ENCODE assay signal across 8 mouse cellular contexts in the genomic region with DNA sequence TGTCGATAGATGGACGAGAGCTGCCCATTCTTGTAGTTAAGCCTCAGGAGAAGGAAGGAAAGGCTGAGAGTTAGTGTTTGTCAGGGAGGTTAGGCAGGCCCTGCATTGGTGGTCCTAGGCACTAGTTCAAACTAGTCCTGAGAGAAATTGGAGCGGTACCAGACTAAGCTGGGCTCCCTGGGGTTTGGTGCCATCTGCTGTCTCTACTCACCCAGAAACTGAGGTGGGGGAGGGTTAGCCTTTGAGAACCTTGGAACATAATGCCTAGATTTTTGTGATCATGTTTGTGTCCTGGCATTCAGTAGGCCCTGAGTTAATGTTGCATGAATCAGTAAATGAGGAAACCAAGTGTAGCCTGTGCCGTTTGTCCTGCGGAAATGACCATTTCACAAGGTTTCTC. TPM values are rescaled to one million over a fixed set of nuclear protein-coding genes. Genes with fewer than 3 reads are reported as not detected.
A peak's percentile ranks its signal among the peaks of the same experiment; 100 is the strongest.
DNase-seq lines count a peak whose midpoint lies in the region; ATAC-seq and TF ChIP-seq lines count a peak whose summit lies in the region.

No protein-coding gene starts in this region.

- H3K79me2 ChIP-seq in heart, adult 2 months (replicated peaks; ENCODE audit: control insufficient read depth, insufficient read depth, low read length), result peaks cover 8% of the 10 kb centered on the region

- H3K27ac ChIP-seq in heart, adult 2 months, result peak overlapping the region; percentile 99
- H3K27ac ChIP-seq in embryonic facial prominence, embryonic 12.5 days, result no peak overlapping the region
- peak overlapping the region; percentile 99; the same call in 1 of the 2 replicates for H3K27ac ChIP-seq in limb, embryonic 10.5 days
- H3K27ac ChIP-seq in midbrain, postnatal 0 days (ENCODE audit: low read depth, low read length), result 0 out of 2 replicates have a peak overlapping the region, but pooled peaks have one; percentile 97

- TF ChIP-seq EP300 in heart, adult 2 months (IDR thresholded peaks at IDR 0.05; ENCODE audit: insufficient read depth, low read depth, low read length), result no peak

- H3K36me3 ChIP-seq in heart, adult 2 months (ENCODE audit: control insufficient read depth, insufficient read depth, low read length), result peaks cover 16% of the 10 kb centered on the region
- peaks cover 23% of the 10 kb centered on the region for H3K36me3 ChIP-seq in embryonic facial prominence, embryonic 12.5 days
- peaks cover 40% of the 10 kb centered on the region for H3K36me3 ChIP-seq in limb, embryonic 10.5 days
- H3K36me3 ChIP-seq in midbrain, postnatal 0 days (ENCODE audit: insufficient read depth, low read length), result peaks cover 16% of the 10 kb centered on the region

- H3K27me3 ChIP-seq in heart, adult 2 months (ENCODE audit: control insufficient read depth, insufficient read depth, low read length), result no peaks in the 10 kb centered on the region
- H3K27me3 ChIP-seq in embryonic facial prominence, embryonic 12.5 days, result 0 out of 2 replicates have a peak, but pooled peaks cover 3% of the 10 kb centered on the region
- H3K27me3 ChIP-seq in limb, embryonic 10.5 days (ENCODE audit: low read depth, poor library complexity, severe bottlenecking), result no peaks in the 10 kb centered on the region
- H3K27me3 ChIP-seq in midbrain, postnatal 0 days (ENCODE audit: insufficient read depth, low read length), result no peaks in the 10 kb centered on the region

- H3K9me3 ChIP-seq in embryonic facial prominence, embryonic 12.5 days, result no peaks in the 10 kb centered on the region
- H3K9me3 ChIP-seq in limb, embryonic 10.5 days (replicated peaks), result no peaks in the 10 kb centered on the region
- no peaks in the 10 kb centered on the region for H3K9me3 ChIP-seq in midbrain, postnatal 0 days (ENCODE audit: low read length)

- no peak for ATAC-seq in embryonic facial prominence, embryonic 12.5 days (ENCODE audit: insufficient number of reproducible peaks, insufficient read depth, low FRiP score, low TSS enrichment)
- ATAC-seq in midbrain, postnatal 0 days (ENCODE audit: low FRiP score), result no peak

- peaks cover 7% of the 10 kb centered on the region for H3K4me1 ChIP-seq in heart, adult 2 months (ENCODE audit: control insufficient read depth, insufficient read depth, low read length)
- H3K4me1 ChIP-seq in embryonic facial prominence, embryonic 12.5 days, result peaks cover 16% of the 10 kb centered on the region
- peaks cover 13% of the 10 kb centered on the region for H3K4me1 ChIP-seq in limb, embryonic 10.5 days
- peaks cover 5% of the 10 kb centered on the region; the same call in 1 of the 2 replicates for H3K4me1 ChIP-seq in midbrain, postnatal 0 days (ENCODE audit: insufficient read depth, low read length)

- TF ChIP-seq POLR2A in heart, adult 2 months (IDR thresholded peaks at IDR 0.05; ENCODE audit: insufficient read depth, low read depth, low read length), result no peak

- H3K4me3 ChIP-seq in heart, adult 2 months, result peak overlapping the region; percentile 87
- H3K4me3 ChIP-seq in embryonic facial prominence, embryonic 12.5 days, result peak overlapping the region; percentile 99
- peak overlapping the region; percentile 83 for H3K4me3 ChIP-seq in limb, embryonic 10.5 days
- peak overlapping the region; percentile 95 for H3K4me3 ChIP-seq in midbrain, postnatal 0 days (ENCODE audit: low read depth, low read length)

- H3K9ac ChIP-seq in heart, adult 2 months (ENCODE audit: low read depth, low read length), result peak overlapping the region; percentile 93
- peak overlapping the region; percentile 98 for H3K9ac ChIP-seq in embryonic facial prominence, embryonic 12.5 days
- peak overlapping the region; percentile 91 for H3K9ac ChIP-seq in midbrain, postnatal 0 days (replicated peaks; ENCODE audit: low read length, poor library complexity, severe bottlenecking)

- H3K4me2 ChIP-seq in embryonic facial prominence, embryonic 12.5 days (replicated peaks), result peak overlapping the region; percentile 95
- peak overlapping the region; percentile 96 for H3K4me2 ChIP-seq in midbrain, postnatal 0 days (ENCODE audit: low read depth, low read length, poor library complexity, severe bottlenecking)

- WGBS in heart, adult 2 months, result 10% methylated on average over 5 of the region's 5 CpGs
- WGBS in embryonic facial prominence, embryonic 12.5 days, result 34% methylated on average over 5 of the region's 5 CpGs
- 36% methylated on average over 5 of the region's 5 CpGs for WGBS in limb, embryonic 10.5 days
- WGBS in midbrain, postnatal 0 days, result 29% methylated on average over 5 of the region's 5 CpGs

- intact Hi-C loops in heart, adult 2 months (cut with DNase I), result loop anchor here (1.0 to 5.0 kb wide), 2 partner anchors 18 to 261 kb away; partner anchors contain the start of genes Ogg1 and Thumpd3

- TF ChIP-seq CTCF in heart, adult 2 months (IDR thresholded peaks at IDR 0.05), result peak; percentile 54
- peak; percentile 61 for TF ChIP-seq CTCF in midbrain, postnatal 0 days (IDR thresholded peaks at IDR 0.05)

- no peak for DNase-seq in heart, adult 2 months
- no peak for DNase-seq in heart, adult 8-10 months (ENCODE audit: low spot score)
- peak; percentile 36 for DNase-seq in T-cell, adult 2 months (ENCODE audit: low spot score)
- peak; percentile 66 for DNase-seq in induced T-regulatory cell, adult 2 months (ENCODE audit: low read depth)
- no peak for DNase-seq in limb, embryonic 10.5 days (ENCODE audit: low spot score)
- DNase-seq in midbrain, postnatal 0 days (ENCODE audit: low spot score), result peak; percentile 84
- DNase-seq in ovary, postnatal 14 days (ENCODE audit: low spot score), result no peak

RNA-seq across cellular contexts. Expression of gene Brpf1, which starts 1.2 kb away (rescaled TPM):
- total RNA-seq in heart, adult 2 months (2021), result 10 to 100 TPM; 11.0 to 14.4 TPM
- 9.9 and 12.8 TPM in 2 replicates for polyA plus RNA-seq in heart, adult 2 months (2012; rRNA removed)
- total RNA-seq in heart, adult 8-10 months (2022), result 10 to 100 TPM; 13.2 to 16.0 (median 14.7) TPM
- polyA plus RNA-seq in embryonic facial prominence, embryonic 12.5 days (2016; fragmentation: Nextera tagmentation; extraction: Ambion mirVana), result 28.2 and 28.9 TPM in 2 replicates
- 26.1 and 28.0 TPM in 2 replicates for polyA plus RNA-seq in limb, embryonic 10.5 days (2016; fragmentation: Nextera tagmentation; extraction: Ambion mirVana)
- total RNA-seq in midbrain, postnatal 0 days (2014; rRNA removed), result 22.1 and 28.1 TPM in 2 replicates
- 9.0 and 10.0 TPM in 2 replicates for polyA plus RNA-seq in midbrain, postnatal 0 days (2015; fragmentation: Nextera tagmentation; extraction: Ambion mirVana)

RNA-seq across cellular contexts. Expression of gene Ogg1, which starts 18.6 kb away (rescaled TPM):
- total RNA-seq in heart, adult 2 months (2021), result 1 to 10 TPM; 5.0 to 5.7 TPM
- polyA plus RNA-seq in heart, adult 2 months (2012; rRNA removed), result 10.2 and 10.3 TPM in 2 replicates
- 1 to 10 TPM; 4.8 to 6.6 (median 5.0) TPM for total RNA-seq in heart, adult 8-10 months (2022)
- polyA plus RNA-seq in embryonic facial prominence, embryonic 12.5 days (2016; fragmentation: Nextera tagmentation; extraction: Ambion mirVana), result 14.1 and 14.7 TPM in 2 replicates
- polyA plus RNA-seq in limb, embryonic 10.5 days (2016; fragmentation: Nextera tagmentation; extraction: Ambion mirVana), result 19.1 and 19.5 TPM in 2 replicates
- 10.8 and 14.8 TPM in 2 replicates for total RNA-seq in midbrain, postnatal 0 days (2014; rRNA removed)
- 7.3 and 8.9 TPM in 2 replicates for polyA plus RNA-seq in midbrain, postnatal 0 days (2015; fragmentation: Nextera tagmentation; extraction: Ambion mirVana)

RNA-seq across cellular contexts. Expression of gene Cpne9, which starts 26.0 kb away (rescaled TPM):
- under 1 TPM in 1 of 2 experiments, not detected in 1; 0.09 TPM for total RNA-seq in heart, adult 2 months (2021)
- polyA plus RNA-seq in heart, adult 2 months (2012; rRNA removed), result 0.02 and 0.12 TPM in 2 replicates
- total RNA-seq in heart, adult 8-10 months (2022), result under 1 TPM in 1 of 4 experiments, not detected in 3; 0.25 TPM
- 0.05 and 0.14 TPM in 2 replicates for polyA plus RNA-seq in embryonic facial prominence, embryonic 12.5 days (2016; fragmentation: Nextera tagmentation; extraction: Ambion mirVana)
- polyA plus RNA-seq in limb, embryonic 10.5 days (2016; fragmentation: Nextera tagmentation; extraction: Ambion mirVana), result 0.06 TPM in 2 replicates
- 10.3 and 23.4 TPM in 2 replicates for total RNA-seq in midbrain, postnatal 0 days (2014; rRNA removed)
- polyA plus RNA-seq in midbrain, postnatal 0 days (2015; fragmentation: Nextera tagmentation; extraction: Ambion mirVana), result 7.9 and 9.1 TPM in 2 replicates

RNA-seq across cellular contexts. Expression of gene Camk1, which starts 35.6 kb away (rescaled TPM):
- total RNA-seq in heart, adult 2 months (2021), result 10 to 100 TPM; 63.0 to 68.2 TPM
- 74.8 and 98.0 TPM in 2 replicates for polyA plus RNA-seq in heart, adult 2 months (2012; rRNA removed)
- total RNA-seq in heart, adult 8-10 months (2022), result 10 to 100 TPM; 60.0 to 79.3 (median 71.7) TPM
- 94.1 and 96.3 TPM in 2 replicates for polyA plus RNA-seq in embryonic facial prominence, embryonic 12.5 days (2016; fragmentation: Nextera tagmentation; extraction: Ambion mirVana)
- polyA plus RNA-seq in limb, embryonic 10.5 days (2016; fragmentation: Nextera tagmentation; extraction: Ambion mirVana), result 41.3 and 53.9 TPM in 2 replicates
- total RNA-seq in midbrain, postnatal 0 days (2014; rRNA removed), result 102 and 119 TPM in 2 replicates
- 132 and 142 TPM in 2 replicates for polyA plus RNA-seq in midbrain, postnatal 0 days (2015; fragmentation: Nextera tagmentation; extraction: Ambion mirVana)

Comparison
In these comparisons a context has a peak if more than half of its experiments do, and no peak if none do; other contexts are left out.
1. DNase-seq: peak in T-cell, adult 2 months (single experiment), induced T-regulatory cell, adult 2 months (single experiment) and midbrain, postnatal 0 days (single experiment); none in heart, adult 2 months (0 of 2), heart, adult 8-10 months (single experiment), limb, embryonic 10.5 days (single experiment) and ovary, postnatal 14 days (single experiment).
2. Peak in every context shown above with its lines, with median percentiles within 50 percentile points of each other: H3K4me3 ChIP-seq and H3K9ac ChIP-seq.